Mouse (Mus musculus): ENCODE data around the gene Rtn4.
"Not testable (repeated sequence)": the region's sequence is repeated elsewhere in the genome, so short reads cannot be mapped to it uniquely, and the experiment has no call there.

Gene Rtn4

DNA sequence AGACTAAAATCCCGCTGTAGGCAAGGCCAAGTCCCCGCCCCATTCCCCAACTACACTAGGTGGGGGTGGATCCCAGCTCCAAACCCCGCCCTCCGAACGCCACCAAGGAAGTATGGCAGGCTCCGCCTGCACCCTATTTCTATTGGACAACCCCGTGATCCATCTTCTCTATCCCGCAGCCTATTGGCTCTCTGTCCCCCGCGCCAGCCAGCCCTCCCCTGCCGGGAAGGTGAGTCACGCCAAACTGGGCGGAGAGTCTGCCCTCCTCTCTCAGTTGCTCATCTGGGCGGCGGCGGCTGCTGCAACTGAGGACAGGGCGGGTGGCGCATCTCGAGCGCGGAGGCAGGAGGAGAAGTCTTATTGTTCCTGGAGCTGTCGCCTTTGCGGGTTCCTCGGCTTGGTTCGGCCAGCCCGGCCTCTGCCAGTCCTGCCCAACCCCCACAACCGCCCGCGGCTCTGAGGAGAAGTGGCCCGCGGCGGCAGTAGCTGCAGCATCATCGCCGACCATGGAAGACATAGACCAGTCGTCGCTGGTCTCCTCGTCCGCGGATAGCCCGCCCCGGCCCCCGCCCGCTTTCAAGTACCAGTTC, at the start of gene Rtn4:
Gene Rtn4, plus strand, starts transcription at position 265 of the 590 bp plus-strand sequence.
- DNase-seq (ENCODE audit: low spot score in 2 of 2) = peak; percentile 97 to 98

DNA sequence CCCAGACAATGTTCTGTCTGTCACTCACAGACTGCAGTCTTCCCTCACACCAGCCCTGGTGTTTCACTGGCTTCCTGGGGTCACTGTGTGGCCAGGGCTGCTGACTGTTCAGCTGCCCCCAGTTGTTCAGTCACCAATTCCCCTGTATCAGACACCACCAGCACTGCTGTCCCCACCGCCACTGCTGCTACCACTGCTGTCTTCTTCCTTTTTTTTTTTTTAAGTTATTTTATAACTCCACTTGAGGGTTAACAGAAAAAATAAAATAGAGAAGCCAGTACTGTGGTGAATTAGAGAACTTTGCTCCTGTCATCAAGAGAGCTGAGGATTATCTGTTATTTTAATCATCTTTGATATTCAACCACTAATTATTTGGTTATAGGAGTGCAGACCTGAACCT, 48.3 kb upstream of the Rtn4 start:
- no peak for DNase-seq (ENCODE audit: low spot score in 2 of 2)

DNA sequence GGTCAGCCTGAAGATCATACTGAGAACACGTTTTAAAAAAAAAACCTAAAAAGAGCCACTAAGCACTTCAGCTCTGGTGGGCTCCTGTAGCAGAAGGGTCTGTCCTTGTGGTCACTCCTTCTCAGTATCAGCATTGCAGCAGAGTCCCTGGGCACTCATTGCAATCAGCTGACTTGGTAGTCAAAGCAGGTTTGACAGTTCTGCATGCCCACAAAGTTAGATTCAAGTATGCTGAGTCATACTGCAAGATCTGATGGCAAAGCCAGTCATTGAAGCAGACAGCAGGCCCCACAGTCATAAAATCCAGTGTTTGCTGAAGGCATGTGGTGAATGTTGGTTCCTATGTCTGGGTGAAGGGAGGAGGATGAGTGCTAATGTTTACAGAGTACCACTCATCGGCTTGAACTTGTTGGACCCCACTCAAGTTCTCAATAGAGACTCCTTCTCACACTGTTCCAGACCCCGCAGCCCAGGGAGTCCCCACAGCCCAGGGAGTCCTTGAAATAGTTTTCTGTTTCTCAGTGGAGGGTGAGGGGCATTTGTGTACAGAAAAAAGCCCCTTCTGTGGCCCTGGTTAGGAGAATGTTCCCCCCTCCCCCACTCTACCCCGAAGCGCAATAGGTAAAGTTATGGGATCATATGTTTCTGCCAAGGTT, 47.2 kb upstream of the Rtn4 start:
- DNase-seq (ENCODE audit: low spot score in 2 of 2) = no peak

DNA sequence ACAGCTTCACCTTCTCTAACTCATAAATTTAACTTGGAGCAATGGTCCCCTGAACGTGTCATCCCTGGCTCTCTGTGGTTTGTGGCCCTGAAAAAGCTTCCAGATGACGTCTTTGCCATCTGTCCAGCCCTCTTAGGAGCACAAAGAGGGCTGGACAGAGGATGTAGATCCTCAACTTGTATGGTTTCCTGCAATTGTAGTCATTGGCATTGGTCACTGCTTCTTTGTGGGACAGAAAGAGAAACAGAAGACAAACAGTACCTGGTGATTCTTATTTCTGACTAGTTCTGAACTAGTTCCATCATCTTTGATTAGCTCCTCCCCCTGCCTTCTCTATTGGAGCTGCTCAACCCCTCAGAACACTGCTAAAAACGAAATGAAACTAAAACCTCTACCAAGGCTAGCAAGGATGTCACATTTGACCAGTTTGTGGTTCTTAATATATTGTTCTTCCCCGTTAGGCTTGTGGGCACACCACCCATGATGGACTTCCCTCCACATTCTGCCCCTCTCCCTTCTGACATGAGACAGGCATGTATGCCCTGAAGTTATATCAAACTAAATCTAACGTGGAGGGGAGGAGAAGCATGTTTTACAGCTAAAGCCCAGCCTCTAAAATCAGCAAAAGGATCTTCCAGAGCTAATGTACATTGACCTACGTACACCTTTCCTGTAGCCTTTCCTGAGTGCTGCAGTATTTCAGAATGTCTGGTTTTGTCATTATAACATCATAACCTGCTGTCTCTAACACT, 45.0 kb upstream of the Rtn4 start:
- no peak for DNase-seq (ENCODE audit: low spot score in 2 of 2)

DNA sequence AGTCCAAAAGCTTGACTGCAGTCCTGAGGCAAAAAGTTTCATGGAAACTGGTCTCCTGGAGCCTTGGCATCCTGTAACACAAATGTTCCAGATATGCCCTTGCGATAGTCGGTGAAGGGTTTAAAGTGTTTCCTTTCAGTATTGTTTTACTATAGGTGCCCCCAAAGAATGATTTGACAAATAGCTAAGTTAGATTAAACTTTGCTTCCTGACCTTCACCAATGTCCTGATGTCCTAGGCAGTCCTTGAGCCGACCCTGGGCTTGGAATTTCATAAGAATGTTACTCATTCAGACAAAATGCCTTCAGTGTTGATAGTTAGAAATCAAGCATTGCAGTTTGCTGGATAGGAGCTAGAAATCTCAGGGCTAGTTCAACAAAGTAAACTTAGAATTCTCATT, 37.4 kb upstream of the Rtn4 start:
- not testable (repeated sequence) for DNase-seq (ENCODE audit: low spot score in 2 of 2)

DNA sequence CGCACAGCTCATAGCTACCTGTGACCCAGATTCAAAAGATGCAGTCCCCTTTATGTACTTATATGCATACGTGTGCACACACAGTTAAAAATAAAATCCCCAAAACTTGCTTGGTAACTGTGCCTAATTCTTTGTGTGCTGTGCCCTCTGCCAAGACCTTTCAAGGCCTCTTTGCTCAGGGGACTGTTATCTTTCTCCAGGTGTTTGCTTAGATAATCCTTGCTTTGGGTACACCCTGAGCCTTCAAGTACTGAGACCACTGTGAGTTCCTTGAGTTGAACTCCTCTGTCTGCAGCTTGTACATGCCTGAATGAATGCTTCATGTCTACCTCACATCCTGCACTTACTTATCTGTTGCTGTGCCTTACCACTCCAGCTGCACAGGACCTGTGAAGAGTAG, 32.0 kb upstream of the Rtn4 start:
- DNase-seq (ENCODE audit: low spot score in 2 of 2) = no peak

DNA sequence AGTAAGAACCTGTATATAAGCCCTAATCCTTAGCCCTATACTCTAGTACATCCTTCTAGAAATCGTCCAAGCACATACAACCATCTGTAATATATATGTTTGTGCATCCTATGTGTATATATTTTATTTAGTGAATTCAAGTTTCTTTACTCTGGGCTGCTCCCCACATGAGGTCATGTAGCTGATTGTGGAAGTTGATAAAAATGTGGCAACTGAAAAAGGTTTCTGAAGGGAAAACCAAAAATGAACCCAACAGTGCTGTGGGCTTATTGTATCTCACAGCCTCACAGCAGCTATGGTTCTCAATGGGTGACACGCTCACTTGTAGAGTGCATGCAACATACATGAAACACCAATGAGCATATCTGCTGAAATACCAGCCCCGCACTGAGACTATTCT, 25.1 kb upstream of the Rtn4 start:
- no peak for DNase-seq (ENCODE audit: low spot score in 2 of 2)

DNA sequence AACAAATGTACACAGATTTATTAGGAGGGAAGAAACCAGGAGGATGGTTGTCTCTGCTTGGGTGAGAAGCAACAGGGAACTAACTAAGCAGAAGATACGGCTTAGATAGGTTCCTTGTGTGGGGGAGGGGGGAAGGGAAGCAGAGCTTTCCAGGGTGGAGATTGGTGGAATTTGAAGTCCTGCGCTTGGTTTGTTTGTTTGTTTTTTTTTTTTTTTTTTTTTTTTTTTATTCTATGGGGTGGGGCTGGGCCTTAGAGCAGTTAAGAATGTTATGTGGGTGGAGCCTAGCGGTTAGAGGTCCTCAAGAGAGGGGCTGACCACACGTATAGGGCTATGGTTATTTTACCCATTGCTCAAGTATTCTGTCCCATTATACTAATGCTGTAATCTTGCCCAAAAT, 23.0 kb upstream of the Rtn4 start:
- no peak for DNase-seq (ENCODE audit: low spot score in 2 of 2)

DNA sequence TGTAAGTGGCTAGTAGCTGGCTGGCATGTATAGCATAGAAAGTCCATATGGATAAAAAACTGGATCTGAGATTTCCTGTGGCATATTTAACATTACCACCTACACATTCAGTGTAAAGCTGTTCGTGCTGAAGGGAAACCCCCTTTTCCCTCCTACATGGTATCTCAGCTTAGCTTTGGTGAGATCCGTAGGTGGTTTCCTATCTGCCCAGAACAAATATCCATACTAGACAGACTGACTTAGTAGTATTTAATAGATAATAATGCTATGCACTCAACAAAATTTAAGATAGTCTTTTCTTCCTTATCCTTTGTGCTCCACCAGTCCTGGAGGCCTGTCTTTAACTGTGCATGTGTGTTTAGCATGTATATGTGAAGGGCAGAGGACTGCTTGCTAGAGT, 19.4 kb upstream of the Rtn4 start:
- peak in 1 of 2 experiments; percentile 10 for DNase-seq (ENCODE audit: low spot score in 2 of 2)

DNA sequence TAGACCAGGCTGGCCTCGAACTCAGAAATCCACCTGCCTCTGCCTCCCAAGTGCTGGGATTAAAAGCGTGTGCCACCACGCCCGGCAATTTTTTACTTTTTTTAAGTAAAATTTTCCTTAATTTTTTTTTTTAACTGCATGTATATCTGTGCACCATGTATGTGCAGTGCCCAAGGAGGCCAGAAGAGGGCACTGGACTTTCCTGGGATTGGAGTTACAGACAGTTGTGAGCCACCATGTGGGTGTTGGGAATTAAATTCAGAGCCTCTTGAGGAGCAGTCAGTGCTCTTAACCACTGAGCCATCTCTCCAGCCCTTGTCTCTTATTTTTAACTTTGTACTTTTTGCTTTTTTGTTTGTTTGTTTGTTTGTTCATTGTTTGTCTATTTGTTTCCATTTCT, 16.0 kb upstream of the Rtn4 start:
- DNase-seq (ENCODE audit: low spot score in 2 of 2) = no peak

DNA sequence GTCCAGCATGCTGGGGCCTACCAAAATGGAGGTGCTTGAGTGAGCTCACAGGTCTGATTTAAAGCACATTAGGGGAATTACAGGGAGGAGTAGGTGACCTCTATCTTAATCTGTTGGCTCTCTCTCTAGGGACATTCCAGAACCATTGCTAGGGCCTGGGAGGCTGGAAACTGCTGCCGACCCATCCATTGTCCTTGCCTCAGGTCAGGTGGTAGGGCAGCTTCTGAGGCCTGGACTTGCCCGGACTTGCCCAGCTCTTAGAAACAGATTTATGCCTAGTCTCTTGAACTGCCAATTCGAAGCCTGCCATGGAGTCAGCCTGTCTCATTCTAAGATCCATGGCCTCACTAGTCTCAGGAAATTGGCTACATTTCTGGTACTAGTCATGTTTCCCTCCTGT, 12.8 kb upstream of the Rtn4 start:
- DNase-seq (ENCODE audit: low spot score in 2 of 2) = no peak

DNA sequence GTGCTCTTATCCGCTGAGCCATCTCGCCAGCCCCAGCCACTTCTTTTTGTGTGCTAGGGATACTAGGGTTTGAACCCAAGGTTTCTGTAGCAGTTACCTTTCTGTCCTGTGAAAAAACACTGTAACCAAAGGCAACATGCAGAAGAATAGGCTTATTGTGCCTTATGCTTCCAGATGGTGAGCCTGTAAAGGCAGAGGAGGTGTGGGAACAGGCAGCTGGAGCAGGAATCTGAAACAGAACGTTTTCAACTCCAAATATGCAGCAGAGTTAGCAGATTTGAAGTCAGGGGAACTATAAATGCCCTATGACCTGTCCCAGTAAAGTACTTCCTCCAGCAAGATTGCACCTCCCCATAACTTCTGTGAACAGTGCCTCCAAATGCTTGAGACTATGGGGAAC, 12.0 kb upstream of the Rtn4 start:
- DNase-seq (ENCODE audit: low spot score in 2 of 2) = no peak

DNA sequence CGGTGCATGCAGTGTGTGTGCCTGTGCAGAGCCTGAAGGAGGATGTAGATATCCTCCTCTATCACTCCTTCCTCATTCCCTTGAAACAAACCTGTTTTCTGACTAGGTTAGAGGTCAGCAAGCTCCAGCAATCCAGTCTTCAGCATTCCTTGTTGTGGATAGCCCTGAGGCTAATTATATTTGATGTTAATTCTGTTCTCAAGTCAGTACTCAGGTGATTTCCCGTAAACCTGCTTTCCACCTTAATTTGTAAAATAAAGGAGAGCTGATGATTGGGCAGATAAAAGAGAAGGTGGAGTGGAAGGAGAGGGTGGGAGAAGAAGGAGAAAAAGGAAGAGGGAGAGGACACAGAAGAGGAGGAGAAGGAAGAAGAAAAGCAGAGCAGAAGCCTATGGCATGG, 8.5 kb upstream of the Rtn4 start:
- no peak for DNase-seq (ENCODE audit: low spot score in 2 of 2)

DNA sequence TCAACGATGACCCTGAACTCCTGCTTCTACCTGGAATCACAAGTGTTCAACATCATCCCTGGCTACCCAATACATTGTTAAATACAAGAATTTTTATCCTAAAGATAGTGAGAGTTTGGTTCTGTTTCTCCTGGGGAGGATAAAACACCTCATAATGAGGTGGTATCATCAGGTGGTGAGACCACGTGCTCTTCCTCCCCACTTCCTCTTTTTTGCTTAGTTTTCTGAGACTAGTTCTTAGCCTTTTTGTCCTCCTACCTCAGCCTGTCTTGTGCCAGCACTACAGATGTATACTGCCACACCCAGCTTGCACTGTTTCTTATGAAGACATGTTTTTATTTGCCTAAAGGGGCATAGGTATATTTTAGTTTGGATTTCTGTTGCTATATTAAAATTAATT, 6.6 kb upstream of the Rtn4 start:
- DNase-seq (ENCODE audit: low spot score in 2 of 2) = no peak

DNA sequence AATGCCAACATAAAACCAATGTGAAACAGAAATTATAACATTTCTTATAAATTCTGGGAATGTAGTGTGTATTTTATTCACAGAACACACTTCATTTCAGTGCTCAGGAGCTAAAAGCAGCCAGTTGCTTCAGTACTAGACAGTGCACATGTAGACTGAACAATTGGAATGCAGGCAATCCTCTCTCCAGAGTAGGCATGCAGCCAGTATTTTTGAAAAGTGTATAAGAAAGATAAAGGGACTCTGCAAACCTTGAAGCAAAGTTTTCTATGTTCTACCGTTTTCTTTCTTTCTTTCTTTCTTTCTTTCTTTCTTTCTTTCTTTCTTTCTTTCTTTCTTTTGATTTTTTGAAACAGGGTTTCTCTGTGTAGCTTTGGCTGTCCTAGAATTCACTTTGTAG, 1.2 kb upstream of the Rtn4 start:
- DNase-seq (ENCODE audit: low spot score in 2 of 2) = no peak

DNA sequence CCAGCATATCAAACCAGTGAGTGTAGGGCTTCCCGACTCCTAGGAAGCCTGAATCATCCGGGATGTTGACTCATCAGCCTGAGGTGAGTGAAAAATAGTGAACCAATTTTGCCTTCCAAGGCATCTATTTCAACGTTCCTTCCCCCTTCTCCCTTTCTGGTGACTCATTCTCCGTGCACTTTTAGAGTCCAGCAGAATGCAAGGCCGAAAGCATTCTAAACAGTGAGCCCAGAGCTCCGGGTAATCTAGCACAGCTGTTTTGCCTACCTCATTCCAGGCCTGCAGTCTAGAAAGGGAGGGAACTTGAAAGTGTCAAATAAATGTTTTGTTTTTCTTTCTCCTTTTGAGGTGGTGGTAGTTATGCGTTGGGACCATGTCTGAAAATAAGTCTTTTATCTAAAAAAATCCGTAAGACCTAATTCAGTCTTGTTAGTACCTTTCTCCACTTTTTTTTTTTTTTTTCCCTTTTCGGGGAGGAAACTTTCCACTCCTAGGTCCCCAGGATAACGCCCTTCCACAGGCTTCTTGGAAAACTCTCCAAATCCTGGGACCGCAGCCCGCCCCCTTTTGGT, 550 bp upstream of the Rtn4 start:
- peak in 1 of 2 experiments; percentile 29 for DNase-seq (ENCODE audit: low spot score in 2 of 2)

DNA sequence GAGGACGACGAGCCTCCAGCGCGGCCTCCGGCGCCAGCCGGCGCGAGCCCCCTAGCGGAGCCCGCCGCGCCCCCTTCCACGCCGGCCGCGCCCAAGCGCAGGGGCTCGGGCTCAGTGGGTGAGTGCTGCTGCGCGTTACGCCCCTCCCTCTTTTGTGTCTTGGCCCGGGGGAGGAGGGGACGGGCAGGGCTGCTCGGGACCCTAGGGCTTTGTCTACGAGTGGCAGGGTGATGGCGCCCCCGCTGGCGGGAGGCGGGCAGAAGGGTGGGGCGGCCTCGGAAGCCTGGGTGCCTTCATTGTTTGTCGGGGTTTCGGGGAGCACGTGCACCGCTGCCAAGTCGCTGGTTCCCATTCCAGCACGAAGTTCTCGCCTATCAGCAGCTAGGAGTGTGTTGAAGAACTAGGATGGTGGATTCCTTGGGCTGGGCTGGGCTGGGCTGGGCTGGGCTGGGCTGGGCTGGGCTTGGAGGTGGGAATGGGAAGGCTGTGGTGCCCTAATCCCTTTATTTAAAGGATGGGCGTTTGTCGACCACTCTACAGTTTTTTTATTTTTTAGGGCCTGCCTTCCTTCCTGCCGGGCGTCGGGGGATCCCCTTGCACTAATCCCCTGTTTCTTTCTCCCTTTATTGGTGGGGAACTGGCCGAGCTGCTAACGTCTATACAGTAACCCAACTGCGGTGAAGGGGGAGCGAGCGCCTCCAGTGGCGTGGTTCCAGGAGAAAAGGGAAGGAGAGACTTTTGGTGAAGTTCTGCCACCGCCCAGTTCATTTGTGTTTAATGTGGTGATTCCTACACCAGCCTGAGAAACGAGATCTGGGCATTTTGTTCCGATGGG, 1.0 kb downstream of the Rtn4 start:
- DNase-seq (ENCODE audit: low spot score in 2 of 2) = peak; percentile 74

DNA sequence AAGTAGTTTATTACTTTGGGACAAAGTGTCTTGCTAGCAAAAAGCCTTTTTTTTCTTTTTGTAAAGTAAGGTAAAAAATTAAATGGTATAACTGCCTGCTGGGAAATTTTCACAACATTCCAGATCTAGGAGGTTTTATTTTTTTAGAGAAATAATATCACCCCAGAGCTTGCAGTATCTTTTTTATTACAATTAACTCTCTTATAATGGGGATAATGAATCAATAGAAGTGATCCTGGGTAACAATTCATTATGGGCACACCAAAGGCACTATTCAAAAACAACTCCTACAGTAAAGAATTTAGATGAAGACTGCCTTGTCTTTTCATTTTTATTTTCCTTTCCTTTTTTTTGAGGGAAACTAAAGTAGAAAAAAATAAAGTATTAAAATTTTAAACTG, 2.0 kb downstream of the Rtn4 start:
- DNase-seq (ENCODE audit: low spot score in 2 of 2) = no peak

DNA sequence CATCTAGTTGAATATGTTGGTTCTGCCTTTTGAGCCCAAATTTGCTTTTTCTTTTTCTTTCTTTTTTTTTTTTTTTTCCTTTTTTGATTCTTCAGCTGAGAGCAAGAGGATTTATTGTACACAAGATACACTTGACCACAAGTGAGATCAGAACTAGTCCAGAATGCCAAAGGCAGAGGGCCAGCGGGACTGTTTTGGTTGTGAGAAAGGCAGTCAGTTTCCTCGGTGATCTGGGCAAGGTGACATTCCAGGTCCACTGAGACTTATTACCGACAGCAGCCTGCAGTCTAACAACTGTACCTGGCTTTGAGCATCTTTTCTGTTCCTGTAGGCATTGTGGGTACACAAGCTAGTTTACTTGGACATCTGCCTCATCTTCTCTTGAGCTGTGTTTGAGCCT, 10.0 kb downstream of the Rtn4 start:
- DNase-seq (ENCODE audit: low spot score in 2 of 2) = no peak

DNA sequence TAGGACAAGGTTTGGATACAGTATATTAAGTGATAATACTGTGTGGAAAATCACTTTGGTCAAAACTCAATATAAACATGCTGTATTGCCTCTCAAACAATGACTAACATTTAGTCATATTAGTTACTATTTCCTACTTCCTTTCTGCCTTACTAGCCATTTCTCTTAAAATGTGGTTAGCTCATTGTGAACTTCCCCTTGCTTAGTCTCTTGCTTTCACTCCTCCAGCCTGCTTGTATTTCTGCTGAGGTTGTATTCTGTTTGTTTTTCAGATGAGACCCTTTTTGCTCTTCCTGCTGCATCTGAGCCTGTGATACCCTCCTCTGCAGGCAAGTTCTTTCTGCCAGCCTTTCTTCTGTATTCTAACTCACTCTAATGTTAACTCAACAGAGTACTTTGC, 12.5 kb downstream of the Rtn4 start:
- DNase-seq (ENCODE audit: low spot score in 2 of 2) = no peak

DNA sequence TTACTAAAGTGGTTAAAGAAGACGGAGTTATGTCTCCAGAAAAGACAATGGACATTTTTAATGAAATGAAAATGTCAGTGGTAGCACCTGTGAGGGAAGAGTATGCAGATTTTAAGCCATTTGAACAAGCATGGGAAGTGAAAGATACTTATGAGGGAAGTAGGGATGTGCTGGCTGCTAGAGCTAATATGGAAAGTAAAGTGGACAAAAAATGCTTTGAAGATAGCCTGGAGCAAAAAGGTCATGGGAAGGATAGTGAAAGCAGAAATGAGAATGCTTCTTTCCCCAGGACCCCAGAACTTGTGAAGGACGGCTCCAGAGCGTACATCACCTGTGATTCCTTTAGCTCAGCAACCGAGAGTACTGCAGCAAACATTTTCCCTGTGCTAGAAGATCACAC, 14.1 kb downstream of the Rtn4 start:
- DNase-seq (ENCODE audit: low spot score in 2 of 2) = no peak

DNA sequence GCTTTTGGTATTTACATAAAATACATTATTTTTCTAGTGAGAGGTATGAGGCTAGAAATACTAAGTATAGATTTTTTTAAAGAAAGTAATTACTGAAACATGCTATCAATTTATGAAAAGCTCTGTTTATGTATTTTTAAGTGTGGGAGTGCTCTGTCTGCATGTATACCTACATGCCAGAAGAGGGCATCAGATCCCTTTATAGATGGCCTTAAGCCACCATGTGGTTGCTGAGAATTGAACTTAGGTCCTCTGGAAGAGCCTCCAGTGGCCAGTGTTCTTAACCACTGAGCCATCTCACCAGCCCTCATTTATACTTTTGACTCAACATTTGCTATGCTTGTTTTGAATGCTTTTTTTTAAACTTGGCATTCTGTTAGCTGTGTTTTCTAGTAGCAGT, 16.8 kb downstream of the Rtn4 start:
- DNase-seq (ENCODE audit: low spot score in 2 of 2) = no peak

All from right cerebral cortex, postnatal 36 days (tissue).